Mouse (Mus musculus): ENCODE measurements around the gene Ncor2. TPM values are rescaled to one million over a fixed set of nuclear protein-coding genes. Genes with fewer than 3 reads are reported as not detected.

Gene Ncor2
- total and polyA plus RNA-seq, 3 experiments = 5.0 to 46.8 TPM; not detected in 1

GRCm38 (mm10) chr5:125068371-125068951 lies 110.6 kb downstream of the Ncor2 start:
- Histone ChIP-seq H3K36me3 (ENCODE audit: control insufficient read depth in 1 of 2, insufficient read depth in 2 of 2, low read length in 2 of 2) (no peaks in the 10 kb centered on the region; a peak in 1 of 4 replicates), H3K27ac (ENCODE audit: control insufficient read depth, low read depth, low read length) (no peak overlapping the region), H3K9ac (ENCODE audit: control insufficient read depth, low read depth, low read length, poor library complexity, severe bottlenecking) (no peak overlapping the region), H3K27me3 (ENCODE audit: control insufficient read depth in 1 of 2, insufficient read depth in 2 of 2, low read length in 2 of 2) (no peaks in the 10 kb centered on the region), H3K4me1 (ENCODE audit: control insufficient read depth in 1 of 2, insufficient read depth in 2 of 2, low read length in 2 of 2) (no peaks in the 10 kb centered on the region), H3K79me2 (ENCODE audit: control insufficient read depth, insufficient read depth, low read length, poor library complexity) (no peaks in the 10 kb centered on the region), H3K4me3 (ENCODE audit: control insufficient read depth in 1 of 2, insufficient read depth in 1 of 2, low read depth in 2 of 2, low read length in 2 of 2) (no peak overlapping the region), H3K9me3 (replicated peaks; ENCODE audit: insufficient read depth, low read length) (no peaks in the 10 kb centered on the region)
- no peak for DNase-seq (ENCODE audit: low read depth, low spot score)
- TF ChIP-seq ZNF384 (IDR thresholded peaks at IDR 0.05; ENCODE audit: low read depth, low read length) = no peak
- TF ChIP-seq MXI1 (IDR thresholded peaks at IDR 0.05; ENCODE audit: low read depth, low read length) = no peak

GRCm38 (mm10) chr5:125067673-125068072 lies 111.3 kb downstream of the Ncor2 start:
- H3K9me3 ChIP-seq (replicated peaks; ENCODE audit: insufficient read depth, low read length) = no peaks in the 10 kb centered on the region
- H3K9ac ChIP-seq (ENCODE audit: control insufficient read depth, low read depth, low read length, poor library complexity, severe bottlenecking) = no peak overlapping the region
- no peak for TF ChIP-seq GATA1 (IDR thresholded peaks at IDR 0.05; ENCODE audit: low read depth, low read length)
- no peak for TF ChIP-seq NELFE (IDR thresholded peaks at IDR 0.05; ENCODE audit: low read depth, low read length)
- TF ChIP-seq POLR2A (IDR thresholded peaks at IDR 0.05; ENCODE audit: control insufficient read depth in 1 of 2, insufficient read depth in 1 of 2, low read depth in 1 of 2, low read length in 2 of 2, poor library complexity in 1 of 2) = no peak
- TF ChIP-seq ELF1 (IDR thresholded peaks at IDR 0.05; ENCODE audit: low read depth, low read length) = no peak
- no peak for TF ChIP-seq SIN3A (IDR thresholded peaks at IDR 0.05; ENCODE audit: low read length)
- TF ChIP-seq ZNF384 (IDR thresholded peaks at IDR 0.05; ENCODE audit: low read depth, low read length) = no peak
- no peak for TF ChIP-seq UBTF (IDR thresholded peaks at IDR 0.05; ENCODE audit: borderline replicate concordance, insufficient read depth, low read depth, low read length)
- no peak for TF ChIP-seq USF1 (IDR thresholded peaks at IDR 0.05; ENCODE audit: low read depth, low read length)
- no peak for TF ChIP-seq MYC (IDR thresholded peaks at IDR 0.05; ENCODE audit: low read depth, low read length)
- no peak for TF ChIP-seq RCOR1 (IDR thresholded peaks at IDR 0.05; ENCODE audit: low read depth, low read length)
- TF ChIP-seq MEF2A (IDR thresholded peaks at IDR 0.05; ENCODE audit: extremely low read depth, insufficient replicate concordance, low read depth, low read length, poor library complexity, severe bottlenecking) = no peak
- TF ChIP-seq E2F4 (IDR thresholded peaks at IDR 0.05; ENCODE audit: borderline replicate concordance, low read depth, low read length) = no peak
- no peak for TF ChIP-seq TBP (IDR thresholded peaks at IDR 0.05; ENCODE audit: low read depth, low read length)
- no peak for TF ChIP-seq MAZ (IDR thresholded peaks at IDR 0.05; ENCODE audit: low read depth, low read length)
- H3K4me3 ChIP-seq (ENCODE audit: control insufficient read depth in 1 of 2, insufficient read depth in 1 of 2, low read depth in 2 of 2, low read length in 2 of 2) = no peak overlapping the region
- DNase-seq (ENCODE audit: low read depth, low spot score) = no peak
- no peaks in the 10 kb centered on the region for H3K4me1 ChIP-seq (ENCODE audit: control insufficient read depth in 1 of 2, insufficient read depth in 2 of 2, low read length in 2 of 2)
- no peak overlapping the region for H3K27ac ChIP-seq (ENCODE audit: control insufficient read depth, low read depth, low read length)
- no peaks in the 10 kb centered on the region for H3K27me3 ChIP-seq (ENCODE audit: control insufficient read depth in 1 of 2, insufficient read depth in 2 of 2, low read length in 2 of 2)
- H3K36me3 ChIP-seq (ENCODE audit: control insufficient read depth in 1 of 2, insufficient read depth in 2 of 2, low read length in 2 of 2) = no peaks in the 10 kb centered on the region; a peak in 1 of 4 replicates
- H3K79me2 ChIP-seq (ENCODE audit: control insufficient read depth, insufficient read depth, low read length, poor library complexity) = no peaks in the 10 kb centered on the region
